Mouse (Mus musculus) lung, adult 2 months (tissue): ENCODE measurements around the gene Dgkd.

ENCODE experiments used
- CTCF ChIP-seq: fragments of 200-500 bp; IDR thresholded peaks from 2 replicates; pipeline ENCODE4 v1.5.1; 2011; ENCODE audit warnings: mild to moderate bottlenecking, low read length, control low read depth; ENCODE audit not compliant: insufficient read depth
- POLR2A ChIP-seq: fragments of 200-500 bp; IDR thresholded peaks from 2 replicates; pipeline ENCODE4 v1.6.1; 2011; ENCODE audit warnings: low read depth, mild to moderate bottlenecking, control low read depth, low read length, borderline replicate concordance; ENCODE audit errors: extremely low read depth

DNA sequence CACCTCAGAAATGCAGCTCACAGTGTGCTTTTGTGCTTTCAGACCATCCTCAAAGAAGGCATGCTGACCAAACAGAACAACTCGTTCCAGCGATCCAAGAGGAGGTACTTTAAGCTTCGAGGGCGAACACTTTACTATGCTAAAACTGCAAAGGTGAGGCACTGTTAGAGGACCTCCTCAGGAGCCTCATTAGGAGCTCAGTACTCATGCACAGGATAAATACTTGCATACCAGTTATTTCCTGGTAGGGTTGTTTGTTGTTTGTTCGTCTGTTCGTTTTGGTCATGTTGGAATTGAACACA lies 27.2 kb downstream of the Dgkd start:
- TF ChIP-seq POLR2A: no peak
- no peak for TF ChIP-seq CTCF
